Comparison of ENCODE assay signal across 9 mouse cellular contexts in the genomic region with DNA sequence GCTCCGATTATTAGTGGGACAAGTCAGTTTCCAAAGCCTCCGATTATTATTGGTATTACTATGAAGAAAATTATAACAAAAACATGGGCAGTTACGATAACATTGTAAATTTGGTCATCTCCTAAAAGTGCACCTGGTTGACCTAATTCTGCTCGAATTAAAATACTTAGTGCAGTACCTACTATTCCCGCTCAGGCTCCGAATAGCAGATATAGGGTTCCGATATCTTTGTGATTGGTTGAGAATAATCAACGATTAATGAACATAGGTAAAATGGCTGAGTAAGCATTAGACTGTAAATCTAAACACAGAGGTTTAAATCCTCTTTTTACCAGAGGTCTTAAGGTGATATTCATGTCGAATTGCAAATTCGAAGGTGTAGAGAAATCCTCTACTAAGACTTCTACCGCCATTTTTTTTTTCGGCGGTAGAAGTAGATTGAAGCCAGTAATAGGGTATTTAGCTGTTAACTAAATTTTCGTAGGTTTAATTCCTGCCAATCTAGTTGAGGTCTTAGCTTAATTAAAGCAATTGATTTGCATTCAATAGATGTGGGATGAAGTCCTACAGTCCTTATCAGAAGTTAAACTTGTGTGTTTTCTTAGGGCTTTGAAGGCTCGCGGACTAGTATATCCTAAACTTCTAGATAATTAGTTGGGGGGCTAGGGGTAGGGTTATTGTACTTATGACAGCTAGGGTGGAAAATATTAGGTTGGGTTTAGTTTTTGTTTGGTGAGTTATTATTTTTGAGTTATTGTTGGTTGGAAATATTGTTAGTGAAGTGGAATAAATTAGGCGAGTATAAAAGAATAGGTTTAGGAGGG. TPM values are rescaled to one million over a fixed set of nuclear protein-coding genes. Genes with fewer than 3 reads are reported as not detected.
DNase-seq lines count a peak whose midpoint lies in the region; ATAC-seq and TF ChIP-seq lines count a peak whose summit lies in the region.
"Not testable (repeated sequence)": the region's sequence is repeated elsewhere in the genome, so short reads cannot be mapped to it uniquely, and the experiment has no call there.
"Had no signal": no experiment of that assay in that cellular context is flagged by ENCODE, and none has a peak within 500 bp of the region (broad histone marks: within the 10 kb centered on the region; RNA-seq: fewer than 3 reads in every experiment).

No protein-coding gene starts in this region.

- DNase-seq in MN1 (ENCODE audit: low spot score) = peak; percentile 11
- not testable (repeated sequence) for DNase-seq in limb, embryonic 11.5 days (ENCODE audit: low spot score); lung, embryonic 14.5 days; stomach, postnatal 0 days (ENCODE audit: low spot score)

- not testable (repeated sequence) for H3K27me3 ChIP-seq in heart, embryonic 11.5 days (ENCODE audit: control insufficient read depth, insufficient read depth, low read length); hindbrain, embryonic 15.5 days; limb, embryonic 11.5 days (ENCODE audit: control insufficient read depth, insufficient read depth, low read length); lung, embryonic 14.5 days (ENCODE audit: insufficient read depth, low read length); midbrain, embryonic 16.5 days (ENCODE audit: control insufficient read depth, insufficient read depth, low read depth, low read length); stomach, postnatal 0 days (ENCODE audit: control insufficient read depth, insufficient read depth, low read length)

- TF ChIP-seq EP300 in stomach, postnatal 0 days (optimal IDR thresholded peaks at IDR 0.05) = not testable (repeated sequence)

- H3K27ac ChIP-seq in heart, embryonic 11.5 days (ENCODE audit: low read depth, low read length); hindbrain, embryonic 15.5 days (replicated peaks); limb, embryonic 11.5 days (replicated peaks; ENCODE audit: low read depth, low read length); lung, embryonic 14.5 days (ENCODE audit: low read depth); midbrain, embryonic 16.5 days (ENCODE audit: low read length); stomach, postnatal 0 days (replicated peaks): not testable (repeated sequence)

- H3K9me3 ChIP-seq in heart, embryonic 11.5 days (replicated peaks; ENCODE audit: control insufficient read depth, low read length); hindbrain, embryonic 15.5 days; limb, embryonic 11.5 days (ENCODE audit: control insufficient read depth, low read length); lung, embryonic 14.5 days (ENCODE audit: low read depth, low read length); midbrain, embryonic 16.5 days (replicated peaks; ENCODE audit: control insufficient read depth, low read length, poor library complexity, severe bottlenecking); stomach, postnatal 0 days (ENCODE audit: control insufficient read depth, low read length): not testable (repeated sequence)

- 81% methylated on average over 16 of the region's 17 CpGs for WGBS in heart, embryonic 11.5 days (ENCODE audit: insufficient replicate concordance)
- 91% methylated on average over 16 of the region's 17 CpGs for WGBS in hindbrain, embryonic 15.5 days
- 89% methylated on average over 16 of the region's 17 CpGs for WGBS in limb, embryonic 11.5 days
- 87% methylated on average over 16 of the region's 17 CpGs for WGBS in lung, embryonic 14.5 days
- 92% methylated on average over 16 of the region's 17 CpGs for WGBS in midbrain, embryonic 16.5 days
- WGBS in stomach, postnatal 0 days = 83% methylated on average over 16 of the region's 17 CpGs

- not testable (repeated sequence) for TF ChIP-seq CTCF in lung, embryonic 14.5 days (IDR thresholded peaks at IDR 0.05; ENCODE audit: low read depth); stomach, postnatal 0 days (IDR thresholded peaks at IDR 0.05; ENCODE audit: low read depth)

- ATAC-seq in erythroblast, adult 5-6 weeks (replicated peaks; ENCODE audit: low FRiP score, poor library complexity, severe bottlenecking) = peak; percentile 71
- ATAC-seq in heart, embryonic 11.5 days (replicated peaks; ENCODE audit: insufficient number of reproducible peaks, low FRiP score, low TSS enrichment) = peak; percentile 91
- peak; percentile 94 for ATAC-seq in hindbrain, embryonic 15.5 days (ENCODE audit: low FRiP score, low read depth)
- peak; percentile 95 for ATAC-seq in limb, embryonic 11.5 days (ENCODE audit: insufficient number of reproducible peaks, low FRiP score, low TSS enrichment, low read depth)
- peak; percentile 90 for ATAC-seq in lung, embryonic 14.5 days (ENCODE audit: insufficient read depth)
- peak; percentile 92 for ATAC-seq in midbrain, embryonic 16.5 days
- peak; percentile 92 for ATAC-seq in stomach, postnatal 0 days (ENCODE audit: low FRiP score, low TSS enrichment)

- not testable (repeated sequence) for H3K9ac ChIP-seq in heart, embryonic 11.5 days (ENCODE audit: low read depth, low read length); hindbrain, embryonic 15.5 days; limb, embryonic 11.5 days (ENCODE audit: low read length); lung, embryonic 14.5 days; midbrain, embryonic 16.5 days (ENCODE audit: low read depth, low read length); stomach, postnatal 0 days (ENCODE audit: low read length)

- not testable (repeated sequence) for H3K4me2 ChIP-seq in heart, embryonic 11.5 days; hindbrain, embryonic 15.5 days; limb, embryonic 11.5 days (ENCODE audit: low read depth, severe bottlenecking); lung, embryonic 14.5 days; midbrain, embryonic 16.5 days (ENCODE audit: low read length); stomach, postnatal 0 days (replicated peaks; ENCODE audit: low read depth)

- H3K36me3 ChIP-seq in heart, embryonic 11.5 days (ENCODE audit: control insufficient read depth, insufficient read depth, low read length); hindbrain, embryonic 15.5 days; limb, embryonic 11.5 days (ENCODE audit: control insufficient read depth, insufficient read depth, low read length); lung, embryonic 14.5 days (ENCODE audit: insufficient read depth); midbrain, embryonic 16.5 days (ENCODE audit: control insufficient read depth, insufficient read depth, low read length); stomach, postnatal 0 days (ENCODE audit: control insufficient read depth, insufficient read depth, low read length): not testable (repeated sequence)

- not testable (repeated sequence) for H3K4me1 ChIP-seq in heart, embryonic 11.5 days (ENCODE audit: control insufficient read depth, insufficient read depth, low read length); hindbrain, embryonic 15.5 days (replicated peaks); limb, embryonic 11.5 days (ENCODE audit: control insufficient read depth, insufficient read depth, low read length); lung, embryonic 14.5 days (ENCODE audit: insufficient read depth); midbrain, embryonic 16.5 days (ENCODE audit: control insufficient read depth, insufficient read depth, low read length); stomach, postnatal 0 days (replicated peaks; ENCODE audit: control insufficient read depth, insufficient read depth)

- H3K4me3 ChIP-seq in heart, embryonic 11.5 days (ENCODE audit: low read depth, low read length); hindbrain, embryonic 15.5 days; limb, embryonic 11.5 days (ENCODE audit: low read depth, low read length); lung, embryonic 14.5 days (ENCODE audit: low read depth, low read length); midbrain, embryonic 16.5 days (ENCODE audit: low read depth, low read length); stomach, postnatal 0 days (ENCODE audit: low read depth, low read length): not testable (repeated sequence)

RNA-seq across cellular contexts. Expression of gene Gad2, which starts 32.4 kb away (rescaled TPM):
- not detected in 2 replicates for total RNA-seq in erythroblast, adult 5-6 weeks (2015; ENCODE audit: low replicate concordance)
- total RNA-seq in erythroblast, adult 5-6 weeks (2017; ENCODE audit: low replicate concordance) = not detected in 2 replicates
- polyA plus RNA-seq in heart, embryonic 11.5 days (2014; fragmentation: Nextera tagmentation; extraction: Ambion mirVana) = 0.03 and 0.07 TPM in 2 replicates
- polyA plus RNA-seq in hindbrain, embryonic 15.5 days (2015; fragmentation: Nextera tagmentation; extraction: Ambion mirVana) = 40.7 and 41.7 TPM in 2 replicates
- 0.07 TPM in 1 of 2 replicates, not detected in the other for polyA plus RNA-seq in limb, embryonic 11.5 days (2014; fragmentation: Nextera tagmentation; extraction: Ambion mirVana)
- 0.09 and 0.36 TPM in 2 replicates for polyA plus RNA-seq in lung, embryonic 14.5 days (2014; fragmentation: Nextera tagmentation; extraction: Ambion mirVana)
- polyA plus RNA-seq in midbrain, embryonic 16.5 days (2015; fragmentation: Nextera tagmentation; extraction: Ambion mirVana) = 64.1 TPM in 2 replicates
- 0.05 and 0.07 TPM in 2 replicates for polyA plus RNA-seq in stomach, postnatal 0 days (2015; fragmentation: Nextera tagmentation; extraction: Ambion mirVana)
- polyA plus RNA-seq: erythroblast, embryonic 14.5 days had no signal

Comparison
In these comparisons a context has a peak if more than half of its experiments do, and no peak if none do; other contexts are left out.
1. RNA of gene Gad2, which starts 32.4 kb away (polyA plus RNA-seq): 64.1 TPM in midbrain, embryonic 16.5 days and 40.7 to 41.7 TPM in hindbrain, embryonic 15.5 days; 0.09 to 0.36 TPM in lung, embryonic 14.5 days, 0.07 TPM in limb, embryonic 11.5 days, 0.05 to 0.07 TPM in stomach, postnatal 0 days and 0.03 to 0.07 TPM in heart, embryonic 11.5 days; every median in the first group is over 10 times any median in the second.
2. Peak in every context shown above with its lines, with median percentiles within 50 percentile points of each other: ATAC-seq.